Mouse (Mus musculus): Measurements from ENCODE around the gene Mid2.
A peak's percentile ranks its signal among the peaks of the same experiment; 100 is the strongest.
"Not testable (repeated sequence)": the region's sequence is repeated elsewhere in the genome, so short reads cannot be mapped to it uniquely, and the experiment has no call there.

Gene Mid2

DNA sequence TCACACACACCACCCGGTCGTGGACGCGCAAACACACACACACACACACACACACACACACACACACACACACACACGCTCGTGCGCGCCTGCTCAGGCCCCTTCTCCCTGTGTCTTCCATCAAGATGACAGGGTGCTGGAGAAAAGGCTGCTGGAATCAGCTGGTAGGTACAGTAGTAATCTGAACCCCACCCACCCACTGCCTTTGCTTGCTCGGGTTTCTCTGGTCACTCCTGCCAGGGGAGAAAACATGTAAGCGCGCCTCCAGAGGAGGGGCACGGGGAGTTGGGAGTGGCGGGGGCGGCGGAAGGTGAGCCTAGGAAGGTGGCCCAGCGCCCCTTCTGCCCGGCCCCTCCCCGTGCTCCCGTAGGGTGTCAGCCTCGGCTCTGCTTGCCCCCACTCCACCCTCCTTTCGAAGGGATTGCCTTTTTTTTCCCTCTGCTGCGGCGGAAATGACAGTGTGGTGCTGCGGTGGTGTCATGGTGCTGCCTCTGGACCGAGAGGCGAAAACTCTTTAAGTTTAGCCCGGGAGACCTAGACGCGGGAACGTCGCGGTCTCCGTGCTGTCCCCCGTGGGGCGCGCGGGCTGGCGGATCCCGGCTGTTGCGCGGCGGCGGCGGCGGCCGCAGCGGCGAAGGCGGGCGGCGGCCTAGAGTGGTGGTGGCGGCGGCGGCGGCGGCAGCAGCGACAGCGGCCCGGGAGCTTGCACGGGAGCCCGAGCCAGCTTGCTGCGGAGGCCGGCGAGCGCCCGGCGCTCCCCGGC is at the start of gene Mid2:
TSS of gene Mid2 (plus strand) at position 121 of the 763 bp plus-strand sequence.
- DNase-seq (ENCODE audit: low read depth), result peak; percentile 28

DNA sequence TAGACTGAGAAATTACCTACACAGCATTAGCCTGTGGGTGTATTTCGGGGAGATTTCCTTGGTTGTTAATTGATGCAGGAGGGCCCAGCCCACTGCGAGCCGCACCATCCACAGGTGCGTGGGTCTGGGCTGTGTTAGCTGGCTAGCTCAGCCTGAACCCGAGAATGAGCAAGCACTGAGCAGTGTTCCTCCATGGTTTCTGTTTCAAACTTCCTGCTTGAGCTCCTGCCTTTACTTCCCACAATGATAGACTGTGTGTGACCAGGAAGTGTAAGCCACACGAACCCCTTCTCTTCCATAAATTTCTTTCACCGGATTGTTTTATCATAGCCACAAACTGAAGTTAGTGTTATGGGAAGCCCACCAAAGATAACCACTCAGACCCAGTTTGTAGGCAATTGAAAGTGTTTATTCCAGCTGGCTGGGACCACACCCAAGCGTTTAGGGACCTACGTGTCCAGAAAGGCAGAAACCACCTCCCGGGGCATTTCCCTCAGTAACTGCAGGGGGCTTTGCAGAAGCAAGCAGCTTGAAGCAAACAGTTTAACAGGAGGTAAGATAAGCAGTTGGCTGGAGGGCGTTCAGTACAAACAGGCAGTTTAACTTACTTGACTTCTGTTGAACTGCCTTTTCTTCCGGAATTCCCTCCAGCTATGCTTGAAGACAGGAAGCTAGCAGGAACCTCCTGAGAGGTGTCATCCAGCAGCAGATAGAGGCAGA is 39.4 kb upstream of the Mid2 start:
- no peak for DNase-seq (ENCODE audit: low read depth)

DNA sequence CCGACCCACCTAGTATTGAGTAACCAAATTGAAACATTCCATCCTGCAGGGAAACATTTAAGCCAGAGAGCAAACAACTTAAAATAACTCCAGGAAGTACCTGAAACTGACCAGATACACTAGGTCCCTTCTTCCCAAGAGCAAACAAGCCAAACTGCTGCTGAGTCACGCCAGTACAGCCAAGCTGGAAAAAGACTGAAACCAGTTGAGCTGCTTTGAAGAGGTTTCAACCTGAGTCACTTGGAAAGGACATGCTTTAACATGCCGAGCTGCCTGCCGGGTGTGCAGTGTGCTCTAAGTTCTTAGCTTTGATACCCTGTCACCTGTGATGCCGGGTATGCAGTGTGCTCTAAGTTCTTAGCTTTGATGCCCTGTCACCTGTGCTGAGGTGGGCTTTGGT is 26.4 kb upstream of the Mid2 start:
- peak; percentile 14 for DNase-seq (ENCODE audit: low read depth)

GRCm38 (mm10) chrX:140639592-140639991 is 24.8 kb upstream of the Mid2 start:
- DNase-seq (ENCODE audit: low read depth), result peak; percentile 12

DNA sequence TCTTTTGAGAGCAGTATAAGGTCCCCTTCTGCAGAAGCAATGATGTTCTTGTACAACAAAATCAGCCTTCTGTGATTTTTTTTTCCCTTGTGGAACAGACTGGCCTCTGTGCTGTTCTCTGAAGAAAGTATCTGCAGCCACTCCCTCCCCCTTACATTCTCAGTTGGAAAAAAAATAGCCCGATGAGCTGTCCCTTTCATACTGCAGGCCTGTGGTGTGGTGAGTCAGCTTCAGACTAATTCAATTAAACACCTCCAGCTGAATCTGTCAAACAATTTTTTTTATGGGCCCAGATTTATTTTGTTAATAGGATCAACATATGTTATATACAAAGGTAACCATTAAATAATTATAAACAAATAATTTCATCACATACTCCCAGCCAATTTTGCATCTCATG is 3.7 kb upstream of the Mid2 start:
- peak; percentile 64 for DNase-seq (ENCODE audit: low read depth)

GRCm38 (mm10) chrX:140663516-140663915 is 883 bp upstream of the Mid2 start:
- no peak for DNase-seq (ENCODE audit: low read depth)

DNA sequence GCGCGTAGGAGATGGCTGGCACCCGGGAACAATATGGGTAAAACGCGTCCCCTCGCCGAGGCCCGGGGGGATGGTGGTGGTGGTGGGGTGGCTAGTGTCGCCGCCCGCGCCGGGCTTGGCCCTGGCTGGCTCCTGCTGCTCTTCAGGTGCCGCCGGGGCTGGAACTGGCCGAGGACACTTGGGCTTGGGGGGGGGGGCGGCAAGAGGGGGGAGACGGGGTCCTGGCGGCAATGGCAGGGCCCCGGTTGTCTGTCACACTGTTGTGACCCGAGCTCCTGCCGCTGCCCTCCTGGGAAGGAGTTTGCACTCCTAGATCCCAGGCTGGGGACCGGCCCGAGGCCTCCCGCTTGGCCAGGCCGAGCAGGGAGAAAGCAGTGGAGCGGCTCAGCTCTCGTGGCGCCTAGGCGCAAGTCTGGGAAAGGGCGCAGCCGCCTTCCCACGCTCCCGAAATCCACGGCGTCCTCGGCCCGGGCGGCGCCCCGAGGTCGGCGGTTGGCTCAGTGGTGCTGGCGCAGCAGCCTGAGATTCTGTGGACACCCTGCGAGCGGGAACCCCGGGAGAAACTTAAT is 927 bp downstream of the Mid2 start:
- DNase-seq (ENCODE audit: low read depth), result peak; percentile 50

DNA sequence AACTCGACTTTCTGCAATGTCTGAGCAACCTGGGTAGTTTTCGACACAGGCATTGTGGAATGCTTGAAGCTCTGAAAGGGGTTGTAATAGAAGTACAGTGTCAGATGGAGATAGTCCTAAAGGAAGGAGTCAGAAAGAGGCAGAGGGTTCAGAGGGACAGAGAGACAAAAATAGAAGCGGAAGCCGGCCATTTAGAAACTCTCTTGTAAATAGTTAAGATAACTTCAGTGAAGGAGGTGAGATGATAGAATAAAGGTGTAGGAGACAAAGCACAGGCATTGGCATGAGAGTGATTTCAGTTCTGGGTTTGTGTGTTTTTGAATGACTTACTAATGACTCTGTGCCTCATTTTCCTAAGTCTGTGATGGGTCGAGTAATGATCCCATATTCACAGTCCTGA is 11.0 kb downstream of the Mid2 start:
- no peak for DNase-seq (ENCODE audit: low read depth)

DNA sequence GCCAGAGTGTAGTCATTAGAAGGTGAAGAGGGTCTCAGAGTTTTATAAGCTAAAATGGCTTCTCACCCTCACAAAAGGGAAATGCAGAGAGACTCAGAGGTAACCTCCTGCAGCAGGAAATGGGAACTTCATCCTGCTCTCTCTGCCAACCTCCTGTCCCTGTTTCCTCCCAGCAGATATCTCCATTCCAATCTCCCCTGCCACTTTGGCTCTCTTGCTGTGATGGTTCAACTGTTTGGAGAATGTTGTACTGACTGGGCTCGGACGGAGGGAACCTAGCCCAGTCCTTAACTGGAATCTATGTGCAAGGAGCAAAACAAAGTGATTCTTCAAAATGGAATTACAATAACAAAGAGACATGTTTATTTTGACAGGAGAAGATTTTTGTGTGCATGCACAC is 23.9 kb downstream of the Mid2 start:
- DNase-seq (ENCODE audit: low read depth), result no peak

GRCm38 (mm10) chrX:140697872-140698463 is 33.6 kb downstream of the Mid2 start:
- not testable (repeated sequence) for DNase-seq (ENCODE audit: low read depth)

DNA sequence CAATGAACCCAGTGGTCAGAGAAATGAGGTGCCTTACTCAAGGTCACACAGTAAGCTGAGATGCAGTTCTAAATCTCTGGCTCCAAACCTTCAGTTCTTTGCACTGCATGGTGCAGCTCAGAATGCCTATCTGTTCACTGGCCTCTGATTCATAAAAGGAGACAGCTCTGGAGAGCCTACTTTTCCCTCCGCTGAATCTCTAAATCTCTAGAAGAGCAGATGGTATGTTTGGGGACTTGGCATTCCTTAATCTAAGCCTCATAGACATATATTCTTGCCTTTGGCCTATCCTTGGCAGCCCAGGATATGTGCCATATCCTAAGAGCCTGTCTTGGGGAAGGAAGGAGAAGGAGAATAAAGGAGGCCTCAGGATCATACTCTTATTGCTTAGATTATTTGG is 38.8 kb downstream of the Mid2 start:
- no peak for DNase-seq (ENCODE audit: low read depth)

DNA sequence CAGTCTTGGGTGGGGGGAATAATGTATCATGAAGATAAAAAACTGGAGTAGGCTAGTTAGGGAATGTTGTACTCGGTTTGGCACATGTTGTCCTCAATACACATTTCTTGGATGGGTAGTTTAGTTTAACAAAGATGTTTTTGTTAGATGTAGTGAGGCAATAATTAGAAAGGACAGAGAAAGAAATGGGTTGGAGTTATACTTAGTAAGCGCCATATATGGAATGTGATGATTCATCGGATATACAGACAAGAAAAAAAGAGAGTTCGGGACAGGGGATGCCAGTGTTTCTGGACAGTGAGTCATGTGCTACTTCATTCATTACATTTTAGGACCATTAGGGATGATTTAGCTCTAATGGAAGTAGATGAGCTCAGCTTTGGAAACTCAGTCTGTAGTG is 41.7 kb downstream of the Mid2 start:
- peak; percentile 61 for DNase-seq (ENCODE audit: low read depth)

DNA sequence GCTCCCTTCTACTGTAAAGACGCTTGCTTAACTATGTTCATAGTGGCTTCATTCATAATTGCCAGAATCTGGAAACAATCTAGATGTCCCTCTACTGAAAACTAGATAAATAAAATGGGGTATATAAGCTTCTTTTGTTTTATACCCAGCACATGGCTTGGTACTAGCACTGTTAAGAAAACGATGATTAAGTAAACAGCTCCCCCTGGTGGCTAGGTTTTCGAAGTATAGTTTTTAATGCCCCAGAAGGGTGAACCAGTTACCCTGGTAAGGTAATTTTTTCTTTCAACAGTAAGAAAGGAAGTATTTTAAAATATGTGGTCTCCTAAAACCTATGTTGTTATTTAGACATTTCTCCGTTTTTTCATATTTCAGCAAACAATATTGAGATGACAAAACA is 58.0 kb downstream of the Mid2 start:
- peak; percentile 73 for DNase-seq (ENCODE audit: low read depth)

GRCm38 (mm10) chrX:140738986-140739385 is 74.6 kb downstream of the Mid2 start:
- DNase-seq (ENCODE audit: low read depth), result no peak

- no peak for DNase-seq (ENCODE audit: low read depth)
These were observed 78.8 kb downstream of the Mid2 start for GRCm38 (mm10) chrX:140743213-140743612.

DNA sequence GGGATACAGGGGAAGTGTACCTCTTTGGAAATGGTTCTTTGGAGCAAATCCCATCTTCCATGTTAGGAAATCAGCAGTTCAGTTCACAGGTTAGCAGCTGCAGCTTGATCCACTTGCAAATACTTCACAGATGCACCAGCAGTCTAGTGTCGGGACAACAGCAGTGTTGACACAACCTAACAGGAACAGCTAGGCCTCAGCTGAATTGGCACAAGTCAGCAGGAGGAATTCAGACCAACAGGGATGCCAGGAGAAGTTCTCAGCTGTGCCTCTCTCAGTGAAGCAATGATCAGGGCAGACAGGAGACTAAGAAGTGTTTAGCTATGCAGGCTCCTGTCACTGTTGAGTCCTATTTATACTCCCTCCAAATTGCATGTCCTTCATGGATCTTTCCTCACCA is 105.4 kb downstream of the Mid2 start:
- peak; percentile 11 for DNase-seq (ENCODE audit: low read depth)

DNA sequence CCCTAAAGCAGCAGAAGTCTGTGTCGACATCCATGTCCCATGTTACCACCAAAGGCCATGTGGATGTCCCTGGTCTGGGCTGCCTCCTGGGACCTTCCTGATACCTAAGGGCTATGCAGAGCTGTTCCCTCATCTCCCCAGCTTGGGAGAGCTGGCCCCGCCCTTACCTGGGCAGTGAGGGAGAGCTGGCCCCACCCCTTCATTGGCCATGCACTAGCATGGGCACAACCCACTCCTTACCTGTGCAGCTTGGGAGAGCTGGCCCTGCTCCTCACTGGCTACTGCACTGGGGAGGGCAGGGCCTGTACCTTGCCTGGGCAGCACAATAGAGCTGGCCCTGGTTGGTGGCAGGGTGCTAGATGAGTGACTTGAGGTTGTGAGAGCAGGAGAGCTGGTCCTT is 140.9 kb downstream of the Mid2 start:
- DNase-seq (ENCODE audit: low read depth), result no peak

- DNase-seq (ENCODE audit: low read depth), result no peak
These were observed 149.1 kb downstream of the Mid2 start, which contains the start of gene Tex13b for GRCm38 (mm10) chrX:140813312-140814006. Tex13b (minus strand) TSS chrX:140813433.

All from NIH3T3 (cell line).